Comparison of ENCODE assay signal across 30 mouse cellular contexts in genomic region chr9:21925034-21925433, GRCm38 (mm10). TPM values are rescaled to one million over a fixed set of nuclear protein-coding genes. Genes with fewer than 3 reads are reported as not detected.
DNase-seq lines count a peak whose midpoint lies in the region; ATAC-seq and TF ChIP-seq lines count a peak whose summit lies in the region.
"Had no signal": no experiment of that assay in that cellular context is flagged by ENCODE, and none has a peak within 500 bp of the region (broad histone marks: within the 10 kb centered on the region; RNA-seq: fewer than 3 reads in every experiment).

No protein-coding gene starts in this region.

- no peak overlapping the region for H3K4me2 ChIP-seq in liver, postnatal 0 days (ENCODE audit: low read depth, low read length)
- H3K4me2 ChIP-seq in liver, embryonic 12.5 days, result no peak overlapping the region
- H3K4me2 ChIP-seq: embryonic facial prominence, embryonic 13.5 days; forebrain, embryonic 12.5 days; forebrain, embryonic 15.5 days; hindbrain, embryonic 14.5 days had no signal

- ATAC-seq in liver, postnatal 0 days, result no peak
- no peak for ATAC-seq in liver, embryonic 12.5 days
- ATAC-seq: activated CD4-positive, CD25-positive, alpha-beta regulatory T cell, adult 4 months; forebrain, embryonic 15.5 days; hindbrain, postnatal 0 days; inflammation-experienced regulatory T-cells, adult 6 months had no signal

- H3K9me3 ChIP-seq in liver, postnatal 0 days (ENCODE audit: low read length), result no peaks in the 10 kb centered on the region
- H3K9me3 ChIP-seq in liver, embryonic 12.5 days (replicated peaks), result no peaks in the 10 kb centered on the region
- no peaks in the 10 kb centered on the region for H3K9me3 ChIP-seq in MEL (replicated peaks; ENCODE audit: insufficient read depth, low read length)
- H3K9me3 ChIP-seq: embryonic facial prominence, embryonic 10.5 days; embryonic facial prominence, embryonic 13.5 days; forebrain, embryonic 12.5 days; forebrain, embryonic 15.5 days; G1E; heart, embryonic 13.5 days had no signal

- H3K36me3 ChIP-seq in liver, postnatal 0 days (replicated peaks; ENCODE audit: insufficient read depth, low read length), result no peaks in the 10 kb centered on the region
- peaks cover 9% of the 10 kb centered on the region for H3K36me3 ChIP-seq in liver, embryonic 12.5 days
- peaks cover 2 to 28% of the 10 kb centered on the region in 2 experiments for H3K36me3 ChIP-seq in MEL (ENCODE audit: control insufficient read depth in 1 of 2, insufficient read depth in 2 of 2, low read length in 2 of 2)
- H3K36me3 ChIP-seq: forebrain, embryonic 15.5 days had no signal

- no peak for TF ChIP-seq RAD21 in MEL (IDR thresholded peaks at IDR 0.05; ENCODE audit: low read depth, low read length)

- TF ChIP-seq CTCF in gastrocnemius, adult 2 months (IDR thresholded peaks at IDR 0.05), result no peak
- TF ChIP-seq CTCF in liver, postnatal 0 days (IDR thresholded peaks at IDR 0.05; ENCODE audit: low read depth), result no peak
- no peak for TF ChIP-seq CTCF in MEL (IDR thresholded peaks at IDR 0.05 in 2 of 3, conservative IDR thresholded peaks at IDR 0.05 in 1 of 3; ENCODE audit: control insufficient read depth in 1 of 3, insufficient read depth in 1 of 3, low read depth in 2 of 3, low read length in 3 of 3, poor library complexity in 1 of 3, severe bottlenecking in 1 of 3)

- H3K27me3 ChIP-seq in liver, postnatal 0 days (ENCODE audit: insufficient read depth, low read length), result no peaks in the 10 kb centered on the region
- 0 out of 2 replicates have a peak, but pooled peaks cover 3% of the 10 kb centered on the region for H3K27me3 ChIP-seq in liver, embryonic 12.5 days (replicated peaks)
- H3K27me3 ChIP-seq in MEL (ENCODE audit: control insufficient read depth in 1 of 2, insufficient read depth in 2 of 2, low read length in 2 of 2), result no peaks in the 10 kb centered on the region
- H3K27me3 ChIP-seq: embryonic facial prominence, embryonic 13.5 days; forebrain, embryonic 12.5 days; forebrain, embryonic 15.5 days; heart, embryonic 13.5 days had no signal

- 85% methylated on average over 3 of the region's 3 CpGs for WGBS in liver, postnatal 0 days (ENCODE audit: insufficient replicate concordance)
- 83% methylated on average over 3 of the region's 3 CpGs for WGBS in liver, embryonic 12.5 days (ENCODE audit: insufficient replicate concordance)

- H3K4me3 ChIP-seq in gastrocnemius, adult 2 months, result no peak overlapping the region
- no peak overlapping the region for H3K4me3 ChIP-seq in liver, postnatal 0 days (ENCODE audit: low read depth, low read length)
- no peak overlapping the region for H3K4me3 ChIP-seq in liver, embryonic 12.5 days
- no peak overlapping the region for H3K4me3 ChIP-seq in MEL (ENCODE audit: control insufficient read depth in 1 of 2, insufficient read depth in 1 of 2, low read depth in 2 of 2, low read length in 2 of 2)
- no peak overlapping the region for H3K4me3 ChIP-seq in brown adipose tissue, adult 24 weeks (ENCODE audit: insufficient read depth, low read depth, low read length)
- H3K4me3 ChIP-seq: embryonic facial prominence, embryonic 10.5 days; embryonic facial prominence, embryonic 13.5 days; erythroblast, embryonic 14.5 days; forebrain, embryonic 12.5 days; forebrain, embryonic 15.5 days; heart, embryonic 13.5 days had no signal

- H3K27ac ChIP-seq in gastrocnemius, adult 2 months, result peak overlapping the region; percentile 76; the same call in 1 of the 2 replicates
- H3K27ac ChIP-seq in liver, postnatal 0 days (ENCODE audit: low read depth), result peak overlapping the region; percentile 92
- H3K27ac ChIP-seq in liver, embryonic 12.5 days, result no peak overlapping the region
- no peak overlapping the region; the same call in 1 of the 2 replicates for H3K27ac ChIP-seq in MEL (ENCODE audit: control insufficient read depth, low read depth, low read length)
- H3K27ac ChIP-seq in brown adipose tissue, adult 24 weeks (replicated peaks; ENCODE audit: low read depth, low read length), result peak overlapping the region; percentile 16; the same call in 1 of the 2 replicates
- H3K27ac ChIP-seq: embryonic facial prominence, embryonic 10.5 days; forebrain, embryonic 12.5 days; forebrain, embryonic 15.5 days; hindbrain, embryonic 14.5 days; hindbrain, postnatal 0 days had no signal

- TF ChIP-seq POLR2A in MEL (IDR thresholded peaks at IDR 0.05; ENCODE audit: control insufficient read depth in 1 of 2, insufficient read depth in 1 of 2, low read depth in 1 of 2, low read length in 2 of 2, poor library complexity in 1 of 2), result no peak

- TF ChIP-seq EP300 in liver, postnatal 0 days (IDR thresholded peaks at IDR 0.05; ENCODE audit: low read depth), result no peak
- TF ChIP-seq EP300 in MEL (IDR thresholded peaks at IDR 0.05; ENCODE audit: low read depth in 1 of 2, low read length in 2 of 2), result no peak

- peaks cover 30% of the 10 kb centered on the region for H3K4me1 ChIP-seq in liver, postnatal 0 days (ENCODE audit: insufficient read depth)
- peaks cover 38% of the 10 kb centered on the region for H3K4me1 ChIP-seq in liver, embryonic 12.5 days
- H3K4me1 ChIP-seq in MEL (ENCODE audit: control insufficient read depth in 1 of 2, insufficient read depth in 2 of 2, low read length in 2 of 2), result peaks cover 17 to 34% of the 10 kb centered on the region in 2 experiments
- H3K4me1 ChIP-seq in brown adipose tissue, adult 24 weeks (ENCODE audit: control insufficient read depth, insufficient read depth, insufficient read length, low read length), result peaks cover 11% of the 10 kb centered on the region

- DNase-seq in gastrocnemius, adult 2 months, result no peak
- no peak for DNase-seq in gastrocnemius, postnatal 25 days
- no peak for DNase-seq in liver, postnatal 0 days
- no peak for DNase-seq in MEL (ENCODE audit: low read depth, low spot score)
- DNase-seq in layer of hippocampus, adult 11-12 months (ENCODE audit: low spot score), result no peak
- DNase-seq: adrenal gland, adult 8-10 months; adrenal gland, postnatal 25 days; B cell, adult 2 months; cerebellum, adult 18-20 months; cerebellum, postnatal 10 days; cerebellum, postnatal 36 days; embryo, embryonic 11 days; gastrocnemius, postnatal 10 days; heart, adult 11 months; heart, postnatal 14 days; heart, postnatal 4 days had no signal

- H3K9ac ChIP-seq in liver, postnatal 0 days (replicated peaks), result no peak overlapping the region
- no peak overlapping the region for H3K9ac ChIP-seq in liver, embryonic 12.5 days
- no peak overlapping the region for H3K9ac ChIP-seq in MEL (ENCODE audit: control insufficient read depth, low read depth, low read length, poor library complexity, severe bottlenecking)
- H3K9ac ChIP-seq: embryonic facial prominence, embryonic 13.5 days; forebrain, embryonic 12.5 days; forebrain, embryonic 15.5 days; heart, embryonic 13.5 days; hindbrain, embryonic 14.5 days had no signal

- H3K79me2 ChIP-seq in MEL (ENCODE audit: control insufficient read depth, insufficient read depth, low read length, poor library complexity), result peaks cover 8% of the 10 kb centered on the region

- intact Hi-C loops in gastrocnemius, adult 2 months (cut with DNase I), result no loop called here

RNA-seq across cellular contexts. Expression of gene Ccdc159, which starts 2.2 kb away (rescaled TPM):
- 1 to 10 TPM in 1 of 2 experiments, under 1 TPM in 1; 0.66 to 1.1 TPM for total RNA-seq in gastrocnemius, adult 2 months (2021)
- total RNA-seq in gastrocnemius, postnatal 25 days (2021), result under 1 TPM; 0.38 to 0.51 TPM
- 0.81 and 1.1 TPM in 2 replicates for polyA plus RNA-seq in liver, postnatal 0 days (2015; fragmentation: Nextera tagmentation; extraction: Ambion mirVana)
- 1.3 and 2.2 TPM in 2 replicates for polyA plus RNA-seq in liver, embryonic 12.5 days (2016; fragmentation: Nextera tagmentation; extraction: Ambion mirVana)
- total RNA-seq in MEL (2012; rRNA removed), result 1.0 and 1.4 TPM in 2 replicates
- polyA plus RNA-seq in MEL (2012; ENCODE audit: insufficient read depth in 1 of 2, insufficient read length in 2 of 2, low read depth in 1 of 2, low replicate concordance in 2 of 2, missing spikeins in 1 of 2), result 1 to 10 TPM in 1 of 2 experiments, not detected in 1; 6.4 TPM
- 3.7 and 4.3 TPM in 2 replicates for polyA plus RNA-seq in brown adipose tissue, adult 24 weeks (2012; ENCODE audit: insufficient read depth, insufficient read length, missing spikeins)
- total RNA-seq: CH12.LX had no signal
- polyA plus RNA-seq: activated CD4-positive, CD25-positive, alpha-beta regulatory T cell, adult 4 months; erythroblast, embryonic 14.5 days; inflammation-experienced regulatory T-cells, adult 6 months had no signal

RNA-seq across cellular contexts. Expression of gene Tmem205, which starts 2.3 kb away (rescaled TPM):
- total RNA-seq in gastrocnemius, adult 2 months (2021), result 10 to 100 TPM; 11.6 to 11.8 TPM
- total RNA-seq in gastrocnemius, postnatal 25 days (2021), result 10 to 100 TPM in 1 of 2 experiments, 1 to 10 TPM in 1; 8.6 to 14.6 TPM
- 222 and 246 TPM in 2 replicates for polyA plus RNA-seq in liver, postnatal 0 days (2015; fragmentation: Nextera tagmentation; extraction: Ambion mirVana)
- polyA plus RNA-seq in liver, embryonic 12.5 days (2016; fragmentation: Nextera tagmentation; extraction: Ambion mirVana), result 39.9 and 41.8 TPM in 2 replicates
- 118 and 128 TPM in 2 replicates for total RNA-seq in MEL (2012; rRNA removed)
- 100 to 1,000 TPM in 1 of 2 experiments, not detected in 1; 114 TPM for polyA plus RNA-seq in MEL (2012; ENCODE audit: insufficient read depth in 1 of 2, insufficient read length in 2 of 2, low read depth in 1 of 2, low replicate concordance in 2 of 2, missing spikeins in 1 of 2)
- polyA plus RNA-seq in brown adipose tissue, adult 24 weeks (2012; ENCODE audit: insufficient read depth, insufficient read length, missing spikeins), result 204 and 213 TPM in 2 replicates

RNA-seq across cellular contexts. Expression of gene Rab3d, which starts 7.0 kb away (rescaled TPM):
- total RNA-seq in gastrocnemius, adult 2 months (2021), result 1 to 10 TPM; 2.6 to 3.5 TPM
- 1 to 10 TPM; 3.4 to 6.0 TPM for total RNA-seq in gastrocnemius, postnatal 25 days (2021)
- polyA plus RNA-seq in liver, postnatal 0 days (2015; fragmentation: Nextera tagmentation; extraction: Ambion mirVana), result 9.3 and 9.9 TPM in 2 replicates
- polyA plus RNA-seq in liver, embryonic 12.5 days (2016; fragmentation: Nextera tagmentation; extraction: Ambion mirVana), result 6.5 TPM in 2 replicates
- total RNA-seq in MEL (2012; rRNA removed), result 19.0 and 22.9 TPM in 2 replicates
- 10 to 100 TPM in 1 of 2 experiments, not detected in 1; 44.2 TPM for polyA plus RNA-seq in MEL (2012; ENCODE audit: insufficient read depth in 1 of 2, insufficient read length in 2 of 2, low read depth in 1 of 2, low replicate concordance in 2 of 2, missing spikeins in 1 of 2)
- polyA plus RNA-seq in brown adipose tissue, adult 24 weeks (2012; ENCODE audit: insufficient read depth, insufficient read length, missing spikeins), result 23.0 and 31.2 TPM in 2 replicates

RNA-seq across cellular contexts. Expression of gene Plppr2, which starts 11.8 kb away (rescaled TPM):
- under 1 TPM; 0.36 to 0.98 TPM for total RNA-seq in gastrocnemius, adult 2 months (2021)
- under 1 TPM; 0.56 to 0.83 TPM for total RNA-seq in gastrocnemius, postnatal 25 days (2021)
- 0.70 and 1.0 TPM in 2 replicates for polyA plus RNA-seq in liver, postnatal 0 days (2015; fragmentation: Nextera tagmentation; extraction: Ambion mirVana)
- 2.3 and 3.1 TPM in 2 replicates for polyA plus RNA-seq in liver, embryonic 12.5 days (2016; fragmentation: Nextera tagmentation; extraction: Ambion mirVana)
- 1.3 and 1.4 TPM in 2 replicates for total RNA-seq in MEL (2012; rRNA removed)
- polyA plus RNA-seq in MEL (2012; ENCODE audit: insufficient read depth in 1 of 2, insufficient read length in 2 of 2, low read depth in 1 of 2, low replicate concordance in 2 of 2, missing spikeins in 1 of 2), result 10 to 100 TPM in 1 of 2 experiments, not detected in 1; 13.9 TPM
- polyA plus RNA-seq in brown adipose tissue, adult 24 weeks (2012; ENCODE audit: insufficient read depth, insufficient read length, missing spikeins), result 1.9 and 2.0 TPM in 2 replicates
- total RNA-seq: CH12.LX had no signal

RNA-seq across cellular contexts. Expression of gene Swsap1, which starts 30.5 kb away (rescaled TPM):
- total RNA-seq in gastrocnemius, adult 2 months (2021), result 1 to 10 TPM; 1.7 to 3.1 TPM
- 1 to 10 TPM; 1.6 to 2.7 TPM for total RNA-seq in gastrocnemius, postnatal 25 days (2021)
- 2.3 and 2.6 TPM in 2 replicates for polyA plus RNA-seq in liver, postnatal 0 days (2015; fragmentation: Nextera tagmentation; extraction: Ambion mirVana)
- 2.8 and 3.0 TPM in 2 replicates for polyA plus RNA-seq in liver, embryonic 12.5 days (2016; fragmentation: Nextera tagmentation; extraction: Ambion mirVana)
- 12.7 and 17.2 TPM in 2 replicates for total RNA-seq in MEL (2012; rRNA removed)
- 10 to 100 TPM in 1 of 2 experiments, not detected in 1; 19.3 TPM for polyA plus RNA-seq in MEL (2012; ENCODE audit: insufficient read depth in 1 of 2, insufficient read length in 2 of 2, low read depth in 1 of 2, low replicate concordance in 2 of 2, missing spikeins in 1 of 2)
- polyA plus RNA-seq in brown adipose tissue, adult 24 weeks (2012; ENCODE audit: insufficient read depth, insufficient read length, missing spikeins), result 11.6 and 15.4 TPM in 2 replicates

Comparison
In these comparisons a context has a peak if more than half of its experiments do, and no peak if none do; other contexts are left out.
1. H3K27ac ChIP-seq: peak in gastrocnemius, adult 2 months (single experiment), liver, postnatal 0 days (single experiment) and brown adipose tissue, adult 24 weeks (single experiment); none in liver, embryonic 12.5 days (single experiment) and MEL (single experiment).